Mouse (Mus musculus) C2C12 (cell line): Measurements from ENCODE around the gene Clip3. TPM values are rescaled to one million over a fixed set of nuclear protein-coding genes. Genes with fewer than 3 reads are reported as not detected.

Experiments used
- H3K27me3 ChIP-seq: one replicate; pipeline ENCODE4 v1.6.1; 2011; ENCODE audit not compliant: control insufficient read depth, insufficient read depth, insufficient read length
- H3K36me3 ChIP-seq: one replicate; pipeline ENCODE4 v1.6.1; 2011; ENCODE audit not compliant: control insufficient read depth, insufficient read depth
- H3K4me3 ChIP-seq: one replicate; pipeline ENCODE4 v1.5.1; 2011; ENCODE audit warnings: mild to moderate bottlenecking, control low read depth; ENCODE audit not compliant: poor library complexity, insufficient read depth, severe bottlenecking
- H3K79me2 ChIP-seq: one replicate; pipeline ENCODE4 v1.6.1; 2011; ENCODE audit not compliant: control insufficient read depth, insufficient read depth
- H3K79me3 ChIP-seq: one replicate; pipeline ENCODE4 v1.6.1; 2011; ENCODE audit warnings: low read depth, control low read depth
- H3ac ChIP-seq: one replicate; pipeline ENCODE3; 2011; ENCODE audit warnings: low read depth; ENCODE audit not compliant: control insufficient read depth, insufficient read length
- CEBPB ChIP-seq: IDR thresholded peaks from one replicate; pipeline ENCODE4 v1.6.1; 2011; ENCODE audit warnings: low read depth, mild to moderate bottlenecking, control low read depth, moderate library complexity
- CTCF ChIP-seq: IDR thresholded peaks from one replicate; pipeline ENCODE4 v1.5.1; 2011; ENCODE audit not compliant: control insufficient read depth, insufficient read depth, insufficient read length
- FOSL1 ChIP-seq: IDR thresholded peaks from one replicate; pipeline ENCODE4 v1.8.0; 2011; ENCODE audit warnings: mild to moderate bottlenecking, low read length; ENCODE audit not compliant: poor library complexity, insufficient read depth, severe bottlenecking
- MAX ChIP-seq: IDR thresholded peaks from one replicate; pipeline ENCODE4 v1.6.1; 2011; ENCODE audit warnings: mild to moderate bottlenecking, control low read depth
- MYOD1 ChIP-seq: IDR thresholded peaks from one replicate; pipeline ENCODE4 v1.6.1; 2011; ENCODE audit warnings: low read depth; ENCODE audit not compliant: control insufficient read depth, insufficient read length
- MYOG ChIP-seq: IDR thresholded peaks from one replicate; pipeline ENCODE4 v1.6.1; 2011; ENCODE audit not compliant: control insufficient read depth, insufficient read length; ENCODE audit errors: extremely low read depth
- USF1 ChIP-seq: IDR thresholded peaks from one replicate; pipeline ENCODE4 v1.6.1; 2011; ENCODE audit warnings: low read depth, mild to moderate bottlenecking, control low read depth, moderate library complexity
- polyA plus RNA-seq: library from polyadenylated mRNA; unstranded; fragments of >200 nt; fragmentation: generic; extraction: Trizol; gene quantifications from one replicate; pipeline ENCODE4 v1.2.1, GENCODE M21; 2012; ENCODE audit warnings: missing spikeins

Gene Clip3
- polyA plus RNA-seq, 1 experiment: 40.6 TPM

DNA sequence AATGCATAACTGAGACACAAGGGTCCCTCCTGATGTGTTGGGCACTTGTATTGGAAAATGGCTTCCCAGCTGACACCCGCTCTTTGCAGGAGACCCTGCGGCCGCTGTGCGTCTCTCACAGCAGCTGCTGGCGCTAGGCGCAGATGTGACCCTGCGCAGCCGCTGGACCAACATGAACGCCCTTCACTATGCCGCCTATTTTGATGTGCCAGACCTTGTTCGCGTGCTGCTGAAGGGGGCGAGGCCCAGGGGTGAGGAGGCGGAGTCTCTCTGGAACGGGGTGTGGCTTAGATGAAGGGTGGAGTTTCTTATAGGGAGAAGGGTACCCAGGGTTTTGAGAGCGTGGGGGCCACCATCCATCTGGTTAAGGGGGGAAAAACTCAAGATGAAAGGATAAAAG is 5.7 kb downstream of the Clip3 start:
- Histone ChIP-seq H3K27me3 (no peaks in the 10 kb centered on the region), H3K4me3 (no peak overlapping the region), H3K79me3 (no peaks in the 10 kb centered on the region), H3K79me2 (no peaks in the 10 kb centered on the region), H3ac (no peak overlapping the region), H3K36me3 (no peaks in the 10 kb centered on the region)
- TF ChIP-seq MYOG: no peak
- TF ChIP-seq FOSL1: no peak
- TF ChIP-seq CTCF: no peak
- no peak for TF ChIP-seq MAX
- TF ChIP-seq USF1: no peak
- TF ChIP-seq CEBPB: no peak
- TF ChIP-seq MYOD1: no peak

DNA sequence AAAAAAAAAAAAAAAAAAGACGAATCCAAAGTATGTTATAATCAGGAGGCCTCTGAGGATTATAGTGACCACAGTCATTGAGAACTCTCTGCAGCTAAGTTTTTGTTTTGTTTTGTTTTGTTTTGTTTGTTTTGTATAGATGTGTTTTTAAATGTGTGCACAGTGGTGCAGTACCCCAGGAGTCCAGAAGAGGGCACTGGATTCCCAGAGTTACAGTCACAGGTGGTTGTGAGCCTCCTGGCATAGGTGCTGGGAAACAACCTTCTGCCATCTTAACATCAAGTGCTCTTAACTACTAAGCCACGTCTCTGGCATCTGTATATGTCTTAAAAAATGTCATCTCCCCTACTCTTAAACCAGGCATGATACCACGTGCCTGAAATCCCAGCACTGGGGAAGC is 9.4 kb downstream of the Clip3 start:
- Histone ChIP-seq H3K79me3 (no peaks in the 10 kb centered on the region), H3K36me3 (no peaks in the 10 kb centered on the region), H3ac (no peak overlapping the region), H3K27me3 (no peaks in the 10 kb centered on the region), H3K4me3 (no peak overlapping the region), H3K79me2 (no peaks in the 10 kb centered on the region)
- no peak for TF ChIP-seq CTCF
- no peak for TF ChIP-seq CEBPB
- TF ChIP-seq MYOG: no peak
- no peak for TF ChIP-seq FOSL1
- no peak for TF ChIP-seq MYOD1
- TF ChIP-seq USF1: no peak
- TF ChIP-seq MAX: no peak

DNA sequence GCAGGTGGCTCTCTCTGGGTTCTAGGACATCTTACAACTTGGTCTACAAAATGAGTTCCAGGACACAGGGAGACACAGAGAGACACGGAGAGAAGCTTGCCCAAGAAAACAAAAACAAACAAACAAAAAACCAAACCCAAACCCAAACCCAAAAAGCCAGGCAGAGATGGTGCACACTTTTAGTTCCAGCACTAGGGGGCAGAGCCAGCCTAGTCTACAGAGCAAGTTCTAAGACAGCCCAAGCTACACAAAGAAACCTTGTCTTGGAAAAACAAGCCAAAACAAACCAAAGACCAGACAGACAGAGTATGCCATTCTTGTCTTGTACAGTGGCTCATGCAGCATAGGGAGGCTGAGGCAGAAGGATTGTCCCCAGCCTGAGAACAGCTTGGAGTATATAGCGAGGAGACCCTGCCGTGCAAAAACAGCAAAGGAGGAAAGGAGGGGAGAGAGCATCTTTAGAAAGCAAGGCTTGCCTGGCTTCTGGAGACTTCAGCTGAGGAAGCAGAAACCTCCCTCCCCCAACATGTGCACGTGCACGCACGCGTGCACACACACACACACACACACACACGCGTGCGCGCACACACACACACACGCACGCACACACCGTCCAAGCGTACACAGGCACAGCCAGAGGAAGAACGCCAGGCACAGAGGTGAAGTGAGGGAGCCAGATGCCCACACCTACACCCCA is 14.7 kb downstream of the Clip3 start:
- Histone ChIP-seq H3ac (no peak overlapping the region), H3K79me2 (peaks cover 5% of the 10 kb centered on the region), H3K4me3 (no peak overlapping the region), H3K36me3 (no peaks in the 10 kb centered on the region), H3K79me3 (no peaks in the 10 kb centered on the region), H3K27me3 (no peaks in the 10 kb centered on the region)
- no peak for TF ChIP-seq FOSL1
- TF ChIP-seq MYOG: no peak
- TF ChIP-seq USF1: no peak
- TF ChIP-seq CTCF: no peak
- no peak for TF ChIP-seq CEBPB
- TF ChIP-seq MYOD1: no peak
- no peak for TF ChIP-seq MAX

DNA sequence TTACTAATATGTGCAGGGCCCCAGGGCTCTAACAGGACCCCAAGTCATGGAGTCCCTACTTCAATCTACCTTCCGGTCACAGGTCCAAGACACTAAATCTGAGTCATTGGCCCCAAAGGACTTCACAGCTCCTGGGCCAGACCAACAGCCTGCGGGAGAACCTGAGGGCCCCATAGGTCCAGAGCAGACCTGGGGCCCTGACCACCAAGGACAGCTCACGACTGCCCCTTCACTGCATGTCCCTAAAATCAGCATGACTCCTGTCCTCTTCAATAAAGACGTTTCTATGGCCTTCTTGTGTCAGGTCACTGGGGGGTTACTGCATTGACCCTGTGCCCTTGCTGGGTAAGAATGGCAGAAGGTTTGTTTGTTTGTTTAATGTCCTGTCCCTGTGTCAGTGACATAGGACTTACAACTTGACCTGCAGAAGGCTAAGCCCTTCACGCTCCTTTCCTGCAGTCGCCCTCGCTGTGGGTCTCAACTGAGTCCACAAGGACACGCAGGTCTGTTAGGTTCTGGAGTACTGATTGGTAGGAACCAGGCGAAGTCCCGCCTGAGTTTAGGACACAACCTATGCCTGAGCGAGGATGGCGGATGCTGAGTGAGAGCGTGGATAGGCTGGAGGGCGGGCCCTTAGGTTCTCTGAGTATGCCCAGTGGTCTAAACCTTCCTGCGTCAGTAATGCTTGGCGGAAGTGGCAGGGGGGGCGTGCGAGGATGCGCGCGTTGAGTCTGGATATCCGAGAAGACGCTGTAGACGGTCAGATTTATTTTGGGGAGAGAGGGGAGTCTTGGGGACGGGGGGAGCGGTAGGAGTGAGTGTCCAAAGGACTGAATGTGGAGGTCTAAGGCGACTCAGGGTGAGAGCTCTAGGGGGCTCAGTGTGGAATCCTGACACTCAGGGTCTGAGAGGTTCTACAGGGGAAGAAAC is 16.8 kb downstream of the Clip3 start, which contains the start of gene Alkbh6:
TSS of gene Alkbh6 (plus strand) at position 642 of the 930 bp plus-strand sequence.
- no peaks in the 10 kb centered on the region for H3K79me3 ChIP-seq
- H3K27me3 ChIP-seq: no peaks in the 10 kb centered on the region
- TF ChIP-seq CEBPB: no peak
- TF ChIP-seq CTCF: no peak
- no peak for TF ChIP-seq FOSL1
- no peak for TF ChIP-seq MYOG
- TF ChIP-seq MAX: no peak
- no peak for TF ChIP-seq MYOD1
- no peak for TF ChIP-seq USF1
- peak within 1 kb of the TSS; percentile 66 for H3ac ChIP-seq
- H3K4me3 ChIP-seq: peak within 1 kb of the TSS; percentile 60
- peaks cover 5% of the 10 kb centered on the region for H3K79me2 ChIP-seq
- H3K36me3 ChIP-seq: no peaks in the 10 kb centered on the region

DNA sequence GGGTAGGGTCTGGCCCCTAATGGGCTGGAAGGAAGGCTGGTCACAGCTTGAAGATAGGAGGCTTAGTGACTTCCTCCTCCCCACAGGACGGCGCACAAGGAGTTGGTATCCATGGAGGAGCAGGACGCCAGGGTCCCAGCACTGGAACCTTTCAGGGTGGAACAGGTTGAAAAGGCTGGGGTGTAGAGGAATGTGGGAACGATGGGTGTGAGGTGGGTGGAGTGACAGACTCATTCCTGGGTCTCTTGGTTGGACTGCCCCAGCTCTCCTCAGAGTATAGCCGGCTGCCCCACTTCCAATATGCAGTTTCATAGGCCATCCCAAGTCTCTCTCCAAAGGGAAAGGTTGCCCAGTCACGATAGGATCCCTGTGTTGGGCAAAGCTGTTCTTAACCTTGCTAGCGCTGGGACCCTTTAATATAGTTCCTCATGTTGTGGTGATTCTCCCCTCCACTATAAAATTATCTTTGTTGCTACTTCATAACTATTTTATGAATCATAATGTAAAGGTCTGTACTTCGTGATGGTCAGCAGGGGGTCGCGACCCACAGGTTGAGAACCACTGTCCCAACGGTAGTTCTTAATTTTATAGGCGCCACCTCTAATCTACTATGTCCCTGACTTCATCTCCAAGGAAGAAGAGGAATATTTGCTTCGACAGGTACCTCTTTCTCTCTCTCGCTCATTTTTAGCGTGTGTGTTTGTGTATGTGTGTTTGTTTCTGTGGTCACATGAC is 18.0 kb downstream of the Clip3 start:
- Histone ChIP-seq H3K79me2 (peaks cover 5% of the 10 kb centered on the region), H3K36me3 (no peaks in the 10 kb centered on the region), H3K27me3 (no peaks in the 10 kb centered on the region), H3K79me3 (no peaks in the 10 kb centered on the region), H3K4me3 (peak overlapping the region; percentile 60), H3ac (peak overlapping the region; percentile 66)
- no peak for TF ChIP-seq MYOG
- TF ChIP-seq CEBPB: no peak
- TF ChIP-seq MAX: no peak
- TF ChIP-seq FOSL1: no peak
